Mouse (Mus musculus) lung, postnatal 14 days (tissue): Measurements from ENCODE around the gene Plcb4.

Experiments
- DNase-seq: peaks from one replicate; pipeline ENCODE4 v3.0.0; 2021

Gene Plcb4

DNA sequence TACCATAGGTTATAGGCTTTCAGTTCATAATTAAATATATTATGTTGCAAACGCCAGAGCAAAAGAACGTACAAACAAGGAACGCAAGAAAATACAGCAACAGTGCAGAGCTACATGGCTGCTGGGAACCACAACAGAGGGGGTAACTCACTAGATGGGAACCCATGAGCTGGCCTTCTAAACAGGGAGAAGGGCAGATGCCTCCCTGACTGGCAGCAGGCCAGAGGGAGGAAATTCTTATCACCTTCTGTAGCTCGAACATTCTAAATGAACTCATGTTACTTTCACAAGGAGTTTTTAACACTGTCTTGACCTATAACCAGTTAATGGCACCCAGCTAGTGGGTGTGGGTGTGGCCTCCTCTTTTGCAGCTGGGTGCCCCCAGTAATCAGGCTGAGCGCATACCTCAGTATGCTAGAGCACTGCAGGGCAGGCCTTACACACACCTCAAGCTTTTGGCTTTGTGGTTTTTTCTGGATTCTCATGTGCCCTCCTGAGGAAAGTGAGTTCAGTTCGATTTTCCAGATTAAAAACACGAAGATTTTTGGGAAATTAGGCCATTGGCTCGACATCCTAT, 102.5 kb downstream of the Plcb4 start:
- no peak for DNase-seq

DNA sequence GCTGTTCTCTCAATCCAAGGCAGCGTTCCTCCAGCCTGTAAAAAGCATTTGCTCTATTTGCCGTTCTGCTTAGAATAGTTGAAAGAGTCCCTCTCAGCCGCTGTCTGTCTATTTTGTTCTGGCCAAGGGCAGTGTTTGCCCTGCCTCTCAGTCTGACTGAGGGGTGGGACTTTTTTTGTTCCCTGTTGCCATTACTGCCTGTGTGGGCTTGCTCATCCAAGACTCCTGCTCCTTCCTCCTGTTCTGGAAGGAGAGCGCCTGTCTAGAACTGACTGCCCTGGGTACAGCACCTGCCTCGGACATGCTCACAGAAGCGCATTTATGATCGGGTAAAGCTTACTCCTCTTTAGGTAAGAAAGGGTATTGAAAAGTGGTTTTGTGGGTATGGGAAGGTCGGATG, 105.9 kb downstream of the Plcb4 start:
- no peak for DNase-seq

DNA sequence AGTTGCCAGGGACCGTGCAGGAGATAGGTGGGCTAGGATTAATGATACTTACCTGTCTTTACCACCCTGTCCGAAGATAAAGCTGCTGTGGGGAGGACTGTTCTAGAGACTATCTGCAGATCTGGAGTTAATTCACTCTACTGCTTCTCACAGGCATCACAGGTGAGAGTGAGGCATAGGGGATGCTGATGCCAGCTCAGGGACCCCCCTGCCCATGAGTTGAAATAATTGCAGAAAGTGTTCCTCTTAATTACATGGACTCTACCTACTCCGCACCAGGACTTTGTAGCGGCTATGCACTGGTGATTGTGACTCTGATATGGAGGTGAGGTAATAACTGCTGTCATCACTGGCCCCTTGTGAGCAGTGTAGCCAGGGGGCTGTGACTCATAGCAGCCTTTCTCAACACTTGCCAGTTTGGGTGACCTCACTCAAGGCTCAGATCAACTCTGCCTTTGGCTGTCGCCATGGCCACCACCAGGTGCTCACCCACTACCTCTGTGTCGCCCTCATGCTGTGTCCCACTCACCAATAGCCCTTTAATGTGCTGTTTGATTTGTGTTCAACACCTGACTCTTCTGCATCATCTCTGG, 107.8 kb downstream of the Plcb4 start:
- DNase-seq: no peak

DNA sequence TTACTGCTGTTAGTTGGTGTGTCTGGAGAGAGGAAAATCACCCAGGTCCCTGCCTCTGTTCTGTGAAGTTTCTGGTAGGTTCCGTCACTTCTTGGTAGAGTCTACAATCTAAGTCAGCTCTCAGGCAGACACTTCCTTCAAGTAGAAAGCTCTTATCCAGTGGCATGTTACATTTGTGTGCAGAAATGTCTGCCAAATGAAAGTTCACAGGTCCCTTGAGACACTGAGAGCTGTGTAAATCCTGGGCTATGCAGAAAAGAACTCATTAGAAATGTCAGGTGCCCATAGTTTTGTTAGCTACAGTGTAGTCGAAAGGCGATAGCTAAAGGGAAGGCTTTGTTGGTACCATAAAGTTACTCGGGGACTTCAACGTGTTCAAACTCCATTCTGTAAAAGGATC, 108.7 kb downstream of the Plcb4 start:
- no peak for DNase-seq

DNA sequence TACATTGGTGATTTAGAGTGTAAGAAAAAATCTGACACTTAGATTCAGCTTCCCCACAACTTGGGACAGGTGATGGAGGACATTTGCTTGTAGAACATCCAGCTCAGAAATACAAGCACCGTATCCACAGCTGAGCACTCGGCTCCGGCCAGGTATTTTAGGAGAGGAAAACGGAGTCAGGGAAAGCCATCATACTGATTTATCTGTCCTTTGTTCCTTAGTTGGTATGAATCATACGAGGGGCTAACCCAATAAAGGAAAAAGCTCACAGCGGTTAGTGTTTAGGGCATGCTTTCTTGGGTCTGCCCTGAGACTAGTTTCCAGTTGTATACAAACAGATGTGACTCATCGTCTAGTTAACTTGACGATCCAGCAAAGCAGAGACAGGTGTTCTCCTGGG, 110.9 kb downstream of the Plcb4 start:
- DNase-seq: no peak

DNA sequence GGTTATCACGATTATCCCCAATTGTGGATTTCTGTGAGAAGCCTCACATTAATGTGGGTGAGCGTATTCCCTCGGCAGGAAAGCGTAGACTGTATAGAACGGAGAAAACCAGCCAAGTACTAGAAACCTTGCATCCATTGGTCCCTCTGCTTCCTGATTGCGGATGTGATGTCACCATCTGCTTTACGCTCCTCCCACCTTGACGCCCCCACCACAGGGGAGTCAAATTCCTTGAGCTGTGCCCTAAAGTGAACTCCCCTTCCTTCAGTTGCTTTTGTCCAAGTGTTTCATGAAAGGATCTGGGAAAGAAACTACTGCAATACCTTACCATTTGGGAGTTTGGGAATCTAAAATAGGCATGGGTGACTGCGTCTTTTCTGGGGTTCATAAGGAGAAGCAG, 111.4 kb downstream of the Plcb4 start:
- no peak for DNase-seq

DNA sequence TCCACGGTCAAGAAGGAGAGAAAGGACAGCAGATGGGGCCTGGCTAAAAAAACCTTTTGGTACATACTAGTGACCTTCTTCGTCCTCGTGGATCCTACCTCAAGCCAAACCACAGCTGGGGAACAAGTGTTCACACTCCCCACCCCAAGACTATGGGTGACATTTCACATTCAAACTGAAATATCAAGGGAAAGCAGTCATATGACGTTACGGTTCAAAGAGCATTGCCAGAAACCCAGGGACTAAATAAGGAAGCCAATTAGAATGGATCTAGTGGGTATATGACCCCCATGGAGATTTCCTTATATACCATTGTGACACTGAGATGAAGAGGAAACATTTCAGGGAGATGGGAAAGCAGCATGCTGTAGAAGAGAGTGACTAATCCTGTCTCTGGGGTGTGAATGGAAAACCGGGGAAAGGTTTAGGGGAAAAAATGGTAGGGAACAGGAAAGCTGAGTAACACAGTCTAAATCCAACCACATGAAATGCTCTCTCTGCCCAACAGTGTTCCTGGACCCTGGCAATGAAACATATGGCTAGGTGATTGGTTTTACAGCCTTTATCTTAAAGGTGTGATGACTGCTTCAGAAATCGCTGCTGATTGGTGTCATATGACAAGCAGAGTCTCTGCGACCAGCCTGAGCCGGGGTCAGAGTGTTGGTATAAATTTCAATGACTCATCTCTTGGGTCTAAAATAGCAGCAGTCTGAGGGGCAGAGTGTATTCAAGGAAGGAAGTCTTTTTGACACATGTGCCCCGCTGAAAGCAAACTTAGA, 114.6 kb downstream of the Plcb4 start:
- DNase-seq: no peak

DNA sequence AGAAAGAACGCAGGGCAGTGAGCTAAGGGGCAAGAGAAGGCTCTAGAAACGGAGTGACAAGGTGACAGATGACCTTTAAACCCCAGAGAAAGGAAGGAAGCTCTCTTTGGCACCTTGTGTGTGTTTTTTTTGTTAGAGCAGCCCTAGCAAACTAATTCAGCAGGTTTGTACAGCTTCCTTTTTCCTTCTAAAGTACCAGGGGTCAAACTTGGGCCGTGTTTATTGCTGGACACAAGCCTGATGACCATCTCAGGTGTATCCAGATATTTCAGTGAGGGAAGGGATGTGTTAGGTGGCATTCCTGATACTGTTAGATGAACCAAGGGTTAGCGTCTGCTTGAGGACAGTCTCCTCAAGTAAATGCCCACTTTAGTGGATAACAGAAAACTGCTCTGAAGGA, 116.2 kb downstream of the Plcb4 start:
- no peak for DNase-seq

DNA sequence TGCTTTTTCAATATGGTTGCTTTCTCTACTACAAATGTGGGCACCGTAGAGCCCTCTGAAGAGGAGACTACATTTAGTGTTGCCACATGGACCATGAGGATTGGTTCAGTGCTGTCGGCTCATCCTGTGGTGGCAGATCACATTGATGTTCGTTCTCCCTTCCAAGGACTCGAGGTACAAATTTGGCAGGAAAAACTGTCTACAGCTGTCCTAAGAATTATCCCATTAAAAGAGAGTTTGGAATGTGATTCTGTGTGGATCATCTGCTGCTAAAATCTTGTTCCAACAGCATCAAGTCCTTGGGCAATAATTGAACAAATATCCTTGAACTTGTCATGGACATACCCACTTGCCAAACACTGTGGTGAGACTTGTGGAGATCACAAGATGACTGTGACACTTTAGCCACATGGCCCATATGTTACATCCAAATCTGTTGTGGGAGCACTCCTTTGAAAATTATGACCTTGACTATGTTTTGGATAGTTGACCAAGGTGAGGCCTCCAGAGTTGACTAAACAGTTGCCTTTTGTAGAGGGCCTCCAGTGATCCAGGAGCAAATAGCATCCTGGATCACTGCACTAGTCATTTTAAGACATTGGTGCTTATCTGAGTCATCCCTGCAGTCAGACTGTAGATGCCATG, 117.4 kb downstream of the Plcb4 start:
- no peak for DNase-seq

DNA sequence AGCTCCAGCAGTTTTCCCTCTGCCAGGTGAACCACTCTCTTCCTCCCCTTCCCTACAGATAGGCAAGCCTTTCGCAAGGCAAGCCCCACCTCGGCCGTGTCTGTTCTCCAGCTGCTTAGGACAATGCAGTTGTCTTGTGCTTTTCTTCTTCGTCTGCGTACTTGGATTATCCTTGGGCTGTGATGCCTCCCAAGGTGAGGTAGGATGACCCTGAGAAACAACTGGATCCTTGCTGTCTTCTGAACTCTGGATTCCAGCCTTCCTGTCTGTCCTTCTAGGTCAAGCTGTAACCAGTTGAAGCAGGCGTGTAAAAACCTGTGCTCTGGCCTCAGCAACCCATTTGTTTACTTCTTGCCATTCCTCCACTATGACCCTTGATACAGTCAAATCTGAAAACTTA, 122.6 kb downstream of the Plcb4 start:
- no peak for DNase-seq

DNA sequence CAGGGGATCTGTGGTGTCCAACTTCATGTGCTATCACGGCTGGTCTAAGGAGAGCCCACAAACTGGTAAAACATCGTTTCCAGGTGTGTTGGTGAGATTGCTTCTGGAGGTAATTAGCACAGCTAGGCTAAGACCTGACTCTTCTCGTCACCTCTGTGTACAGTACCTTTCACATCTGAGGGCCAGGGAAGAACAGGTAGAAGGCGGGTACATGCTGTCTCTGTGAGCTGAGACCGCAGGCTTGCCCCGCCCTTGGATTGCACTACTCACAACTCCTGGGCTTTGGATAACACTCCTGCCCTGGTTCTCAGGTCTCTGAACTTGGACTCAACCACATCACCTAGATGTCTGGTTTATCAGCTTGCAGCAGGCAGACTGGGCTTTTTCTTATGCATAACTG, 128.6 kb downstream of the Plcb4 start:
- no peak for DNase-seq

DNA sequence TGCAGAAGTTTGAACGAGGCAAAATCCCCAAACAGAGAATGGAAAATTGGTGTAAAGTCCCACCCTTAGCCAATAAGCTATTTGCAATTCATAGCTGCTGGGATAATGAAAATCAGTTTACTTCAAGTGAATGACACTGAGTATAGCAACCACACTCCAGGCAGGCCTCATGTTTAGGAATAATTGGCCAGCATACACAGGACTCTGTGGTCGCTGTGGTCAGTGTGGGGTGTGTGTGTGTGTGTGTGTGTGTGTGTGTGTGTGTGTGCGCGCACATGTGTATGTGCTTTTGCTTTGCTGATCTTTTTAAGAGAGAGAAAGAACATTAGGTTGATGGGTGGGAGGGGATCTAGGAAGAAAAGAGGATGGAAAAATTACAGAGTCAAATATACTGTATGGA, 134.1 kb downstream of the Plcb4 start:
- no peak for DNase-seq

DNA sequence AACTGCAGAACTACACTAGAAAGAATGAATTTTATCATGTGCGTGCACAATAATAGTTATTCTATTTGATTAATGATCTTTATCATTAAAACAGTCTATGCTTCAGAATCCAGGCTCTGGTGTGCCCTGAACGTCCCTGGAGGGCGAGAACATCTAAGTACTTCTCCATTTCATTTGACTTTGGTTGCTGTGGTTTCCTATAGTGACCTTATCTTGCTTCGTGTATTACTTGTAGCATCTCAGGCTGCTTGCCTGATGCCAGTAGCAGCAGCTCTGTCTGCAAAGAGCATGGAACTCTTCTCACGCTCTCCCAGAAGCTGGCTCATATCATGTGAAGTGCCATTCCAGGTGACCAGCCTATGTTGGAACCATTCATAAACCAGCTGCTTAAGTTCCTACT, 137.9 kb downstream of the Plcb4 start:
- no peak for DNase-seq

DNA sequence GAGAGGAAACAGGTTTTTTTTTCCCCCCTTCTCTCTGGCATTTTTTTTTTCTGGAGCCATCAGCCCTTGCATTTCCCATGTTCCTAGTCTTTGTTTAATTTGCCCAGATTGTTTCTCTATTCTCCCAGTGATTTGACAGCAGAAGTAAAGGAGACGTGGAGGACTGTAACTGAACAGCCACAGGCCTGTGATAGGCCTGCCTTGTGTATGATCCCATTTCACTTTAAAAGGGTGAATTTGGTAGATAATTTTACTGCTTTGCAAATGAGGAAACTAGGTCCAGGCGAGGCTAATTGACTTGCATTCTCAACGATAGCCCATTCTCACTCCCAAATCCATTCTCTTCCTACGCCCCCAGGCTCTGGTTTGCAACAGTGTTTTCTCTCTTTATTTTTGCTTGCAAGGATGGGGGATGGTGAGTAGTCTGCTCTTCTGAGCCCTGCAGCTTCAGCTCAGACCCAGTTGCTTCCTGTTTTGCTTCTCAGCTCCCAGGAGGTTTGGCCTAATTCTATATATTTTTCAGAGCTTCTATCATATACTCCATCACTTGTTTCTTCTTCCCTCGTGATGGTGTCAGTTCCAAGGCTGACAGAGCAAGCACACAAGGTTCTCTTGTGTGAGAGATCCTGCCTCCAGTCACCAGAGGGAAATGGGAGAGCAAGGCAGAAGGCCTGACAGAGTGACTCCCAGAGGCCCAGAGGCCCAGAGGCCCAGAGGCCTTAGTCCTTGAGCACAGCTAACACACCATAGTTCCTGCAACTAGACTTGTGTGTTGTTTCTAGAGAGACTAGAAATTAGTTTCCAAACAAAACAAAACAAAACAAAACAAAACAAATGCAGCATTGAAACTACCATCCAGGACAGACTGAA, 139.1 kb downstream of the Plcb4 start:
- DNase-seq: no peak

DNA sequence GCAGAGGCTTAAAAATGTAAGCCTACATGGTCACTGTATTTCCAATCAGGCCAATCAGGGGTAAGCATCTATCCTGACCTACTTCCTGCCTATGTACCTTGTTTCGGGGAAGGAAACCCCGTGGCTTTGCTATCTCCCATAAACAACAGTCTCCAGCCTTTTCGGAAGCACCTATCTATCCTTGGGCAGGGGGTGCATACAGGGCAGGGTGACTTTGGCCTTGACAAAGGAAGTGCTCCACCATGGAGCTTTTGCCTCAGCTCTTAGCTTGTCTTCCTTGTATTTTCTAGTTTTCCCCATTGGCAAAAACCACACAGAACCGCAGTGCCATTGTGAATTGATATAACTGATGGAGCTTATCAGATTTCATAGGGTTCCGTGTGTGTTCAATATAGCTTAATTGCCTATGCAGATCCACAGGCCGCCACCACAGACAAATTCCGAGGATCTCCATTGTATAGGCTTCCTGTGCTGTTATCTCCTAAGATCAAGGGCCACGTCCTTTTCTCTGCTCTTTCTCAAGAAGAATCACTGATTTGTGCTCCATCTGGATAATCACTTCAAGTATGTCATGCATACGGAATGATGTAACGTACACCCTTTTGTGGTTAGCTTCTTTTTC, 140.4 kb downstream of the Plcb4 start:
- DNase-seq: no peak

DNA sequence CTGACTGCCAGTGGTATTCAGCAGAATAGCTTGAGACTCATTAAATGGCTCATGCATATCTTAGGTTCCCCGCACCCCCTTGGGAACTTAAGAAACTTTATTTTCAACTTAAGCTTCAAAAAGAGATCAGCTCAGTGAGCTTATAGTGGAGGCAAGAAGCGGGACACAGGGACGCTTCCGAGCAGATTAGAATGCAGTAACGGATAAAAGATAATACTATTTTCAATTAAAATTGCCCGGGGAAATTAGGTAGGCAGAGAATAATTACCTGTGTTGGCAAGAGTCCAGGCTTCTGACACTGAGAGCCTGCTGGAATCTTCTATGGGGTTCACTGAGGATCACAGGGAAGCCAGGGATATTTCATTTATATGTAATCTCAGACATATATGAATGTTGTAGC, 141.6 kb downstream of the Plcb4 start:
- no peak for DNase-seq

DNA sequence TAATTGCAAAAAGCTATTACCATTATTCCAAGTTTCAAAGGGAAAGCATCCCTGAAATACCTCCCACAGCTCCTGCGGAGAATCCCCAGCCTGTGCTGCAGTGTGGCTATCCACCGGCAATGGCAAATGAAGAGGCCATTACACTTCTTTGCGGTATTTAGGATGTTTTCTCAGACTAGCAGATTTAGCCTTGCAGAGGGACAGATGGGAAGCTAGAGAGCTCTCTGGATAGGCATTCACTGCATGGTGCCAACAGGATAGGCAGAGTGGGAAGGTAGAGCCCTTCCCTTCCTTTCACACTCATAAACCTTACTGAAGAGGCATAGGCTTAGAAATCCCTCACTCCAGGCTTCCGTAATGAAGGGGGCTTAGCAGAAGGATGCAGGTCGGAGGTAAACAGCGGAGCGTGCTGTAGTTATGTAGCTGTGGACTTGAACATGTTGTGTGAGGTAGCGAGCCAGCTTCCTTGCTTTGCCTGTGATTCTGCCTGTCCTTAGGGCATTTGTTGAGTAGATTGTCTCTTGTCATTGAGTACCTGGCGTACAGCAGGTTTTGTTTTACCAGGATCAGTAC, 144.2 kb downstream of the Plcb4 start:
- no peak for DNase-seq

DNA sequence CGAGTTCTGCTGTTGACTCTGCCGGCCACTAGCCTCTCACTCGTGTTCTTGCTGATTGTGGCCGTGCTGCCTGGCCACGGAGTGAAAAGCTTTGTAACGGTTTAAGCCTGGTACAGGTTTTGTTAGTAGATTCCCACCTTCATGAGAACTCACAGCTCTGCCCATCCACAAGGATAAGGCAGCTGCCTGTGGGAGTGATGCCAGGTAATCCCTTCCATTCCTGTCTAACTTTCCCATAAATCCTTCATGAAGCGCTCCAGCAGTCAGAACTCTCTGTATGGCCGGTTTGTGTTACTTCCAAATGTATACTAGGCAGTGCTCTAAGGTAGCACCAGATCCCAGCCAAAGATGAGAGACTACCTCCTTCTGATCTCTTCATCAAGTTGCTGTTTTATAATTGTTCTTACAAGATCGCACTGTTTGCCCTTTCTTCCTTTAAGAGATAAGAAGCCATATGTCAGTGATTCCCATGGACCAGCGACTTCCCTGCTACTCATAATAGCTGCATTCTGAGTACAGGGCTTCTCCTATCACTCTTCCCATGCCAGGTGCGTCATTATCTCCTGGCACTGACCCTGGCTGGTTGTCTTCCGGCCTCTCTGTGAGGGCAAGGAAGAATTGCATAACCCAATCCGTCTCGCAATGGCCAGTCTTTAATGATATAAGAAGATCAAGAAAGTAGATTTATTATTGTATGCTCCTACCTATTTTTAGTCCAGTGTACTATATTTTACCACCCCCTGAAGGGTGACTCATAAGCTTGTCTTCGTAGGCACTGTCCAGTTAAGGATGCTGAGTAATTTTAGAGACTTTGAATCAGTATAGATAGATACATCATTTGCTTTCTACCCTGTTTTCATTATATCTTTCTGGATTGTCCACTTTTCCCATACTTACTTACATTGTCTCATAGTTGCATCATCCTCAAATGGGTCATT, 147.2 kb downstream of the Plcb4 start:
- DNase-seq: no peak

DNA sequence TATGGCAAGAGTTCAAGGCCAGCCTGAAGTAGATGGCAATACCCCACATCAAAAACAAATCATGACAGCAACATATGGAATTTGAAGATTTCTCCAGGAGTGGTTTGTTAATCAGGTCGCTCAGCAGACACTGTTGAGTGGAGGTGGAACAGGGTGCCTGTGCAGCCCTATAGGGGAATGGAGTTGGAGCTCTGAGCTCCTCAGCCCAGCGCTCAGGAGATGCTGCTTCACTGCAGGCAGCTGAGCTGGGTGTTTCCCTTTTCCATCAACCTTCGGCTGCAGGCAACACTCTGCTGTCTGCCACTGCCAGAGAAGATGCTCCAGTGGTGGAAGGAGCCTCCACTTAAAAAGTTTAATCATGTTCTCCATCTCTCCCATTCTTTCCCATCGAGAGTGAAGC, 149.5 kb downstream of the Plcb4 start:
- no peak for DNase-seq

DNA sequence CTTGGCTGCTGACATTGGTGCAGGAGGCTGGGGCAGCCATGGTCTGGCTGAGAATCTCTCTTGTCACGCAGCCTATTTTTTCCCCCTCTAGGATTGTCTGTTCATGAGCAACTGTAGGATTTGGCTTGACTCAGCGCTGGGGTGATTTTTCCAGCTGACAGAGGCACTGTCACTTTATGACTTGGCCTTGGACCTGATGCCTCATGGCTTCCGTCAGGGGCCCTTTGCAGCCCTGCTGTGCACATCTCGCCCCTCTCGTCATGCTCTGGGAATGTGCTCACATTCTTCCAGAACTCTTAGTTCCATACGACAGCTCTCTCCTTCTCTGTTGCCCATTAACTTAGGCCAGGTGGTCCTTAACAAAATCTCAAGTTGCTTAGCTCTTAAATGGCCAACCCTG, 152.0 kb downstream of the Plcb4 start:
- peak; percentile 21 for DNase-seq

DNA sequence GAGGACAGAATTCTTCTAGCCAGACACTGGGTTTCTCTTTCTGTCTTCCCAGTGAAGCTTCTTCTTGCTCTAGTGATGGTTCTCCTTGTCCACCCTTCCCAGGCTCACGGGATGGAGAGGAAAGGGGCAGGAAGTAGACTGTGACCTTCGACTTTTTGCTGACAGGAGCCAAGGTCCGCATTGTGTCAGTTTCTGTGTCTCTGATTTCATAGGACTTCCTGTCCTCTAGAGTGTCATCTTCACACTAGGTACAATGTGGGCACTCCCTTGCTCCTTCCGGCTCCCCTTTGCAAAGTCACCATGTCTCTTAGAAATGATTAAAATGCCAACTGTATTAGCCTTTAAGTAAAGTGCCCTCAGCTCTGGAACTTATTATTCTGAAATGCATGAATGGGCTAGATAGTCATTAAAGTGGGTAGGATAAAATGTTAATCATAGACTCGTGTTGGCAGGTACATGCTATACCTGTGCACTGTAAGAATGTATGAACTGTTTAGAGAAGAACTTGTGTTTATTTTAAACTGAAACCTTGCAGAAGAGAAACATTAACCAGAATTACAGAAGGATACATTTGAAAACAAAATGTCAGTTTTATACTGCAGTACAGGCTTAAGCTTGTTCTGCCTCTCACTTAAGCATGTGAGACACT, 152.8 kb downstream of the Plcb4 start:
- DNase-seq: no peak
